Comparison of ENCODE assay signal across 14 mouse cellular contexts in the genomic region with DNA sequence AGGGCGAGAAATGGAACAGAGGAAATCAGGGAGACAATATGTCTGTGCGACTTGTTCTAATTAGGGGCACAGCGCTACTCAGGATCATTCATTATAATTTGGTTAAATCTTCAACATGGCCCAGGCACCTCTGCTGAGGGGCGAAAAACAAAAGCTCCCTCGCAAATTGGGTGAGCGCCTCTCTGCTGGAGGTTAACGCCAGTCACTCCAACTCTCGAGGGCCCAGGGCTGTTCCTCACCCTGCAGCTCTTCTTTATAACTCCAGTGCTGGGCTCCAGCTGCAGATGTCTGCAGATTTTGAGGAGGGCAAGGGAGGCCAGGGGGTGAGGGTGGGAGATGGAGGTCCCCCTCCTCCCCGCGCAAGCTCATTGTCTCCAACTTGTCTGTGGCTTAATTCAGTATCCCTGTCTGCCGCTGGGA.
A peak's percentile ranks its signal among the peaks of the same experiment; 100 is the strongest.
DNase-seq lines count a peak whose midpoint lies in the region; ATAC-seq and TF ChIP-seq lines count a peak whose summit lies in the region.
"Had no signal": no experiment of that assay in that cellular context is flagged by ENCODE, and none has a peak within 500 bp of the region (broad histone marks: within the 10 kb centered on the region; RNA-seq: fewer than 3 reads in every experiment).

No protein-coding gene starts in this region.

- ATAC-seq in hindbrain, postnatal 0 days, result no peak
- peak; percentile 41; the same call in 1 of the 2 replicates for ATAC-seq in forebrain, embryonic 13.5 days
- ATAC-seq in limb, embryonic 15.5 days (ENCODE audit: insufficient number of reproducible peaks, low FRiP score, low TSS enrichment, low read depth), result no peak
- no peak for ATAC-seq in megakaryocyte progenitor cell, adult 5-6 weeks (replicated peaks; ENCODE audit: poor library complexity)
- ATAC-seq: intestine, embryonic 16.5 days had no signal

- no peak overlapping the region for H3K9ac ChIP-seq in hindbrain, postnatal 0 days (replicated peaks; ENCODE audit: low read length)
- H3K9ac ChIP-seq in forebrain, embryonic 13.5 days, result peak overlapping the region; percentile 21; the same call in 1 of the 2 replicates
- H3K9ac ChIP-seq in limb, embryonic 15.5 days, result no peak overlapping the region
- H3K9ac ChIP-seq: liver, embryonic 13.5 days had no signal

- no peak overlapping the region for H3K4me2 ChIP-seq in hindbrain, postnatal 0 days (ENCODE audit: low read depth, low read length)
- H3K4me2 ChIP-seq in forebrain, embryonic 13.5 days, result peak overlapping the region; percentile 47
- H3K4me2 ChIP-seq in limb, embryonic 15.5 days, result peak overlapping the region; percentile 19; the same call in 1 of the 2 replicates
- H3K4me2 ChIP-seq: liver, embryonic 13.5 days had no signal

- 29% methylated on average over 11 of the region's 11 CpGs for WGBS in hindbrain, embryonic 10.5 days
- 28% methylated on average over 11 of the region's 11 CpGs for WGBS in hindbrain, postnatal 0 days
- WGBS in forebrain, embryonic 13.5 days, result 4% methylated on average over 11 of the region's 11 CpGs
- WGBS in limb, embryonic 15.5 days, result 25% methylated on average over 11 of the region's 11 CpGs

- H3K4me3 ChIP-seq in hindbrain, embryonic 10.5 days, result no peak overlapping the region
- no peak overlapping the region for H3K4me3 ChIP-seq in hindbrain, postnatal 0 days (ENCODE audit: low read length)
- H3K4me3 ChIP-seq in forebrain, embryonic 13.5 days, result 0 out of 2 replicates have a peak overlapping the region, but pooled peaks have one; percentile 13
- H3K4me3 ChIP-seq in limb, embryonic 15.5 days, result no peak overlapping the region
- H3K4me3 ChIP-seq: erythroblast, embryonic 14.5 days; heart, adult 2 months; liver, embryonic 13.5 days; megakaryocyte, embryonic 14.5 days had no signal

- no peak; the same call in 1 of the 2 replicates for TF ChIP-seq CTCF in hindbrain, postnatal 0 days (IDR thresholded peaks at IDR 0.05; ENCODE audit: low read depth)

- no peaks in the 10 kb centered on the region for H3K9me3 ChIP-seq in hindbrain, embryonic 10.5 days
- H3K9me3 ChIP-seq in hindbrain, postnatal 0 days (ENCODE audit: low read length), result no peaks in the 10 kb centered on the region
- no peaks in the 10 kb centered on the region for H3K9me3 ChIP-seq in forebrain, embryonic 13.5 days (replicated peaks)
- no peaks in the 10 kb centered on the region for H3K9me3 ChIP-seq in limb, embryonic 15.5 days
- H3K9me3 ChIP-seq: liver, embryonic 13.5 days; megakaryocyte, embryonic 14.5 days had no signal

- peak overlapping the region; percentile 54; the same call in 1 of the 2 replicates for H3K27ac ChIP-seq in hindbrain, embryonic 10.5 days
- H3K27ac ChIP-seq in hindbrain, postnatal 0 days, result no peak overlapping the region
- no peak overlapping the region for H3K27ac ChIP-seq in forebrain, embryonic 13.5 days
- 0 out of 2 replicates have a peak overlapping the region, but pooled peaks have one; percentile 13 for H3K27ac ChIP-seq in limb, embryonic 15.5 days
- H3K27ac ChIP-seq: heart, adult 2 months; liver, embryonic 13.5 days had no signal

- DNase-seq in hindbrain, embryonic 10.5 days (ENCODE audit: low spot score), result peak; percentile 27
- no peak for DNase-seq in hindbrain, postnatal 0 days (ENCODE audit: low spot score)
- DNase-seq in embryo, embryonic 10 days (ENCODE audit: low spot score), result peak; percentile 15
- DNase-seq in urinary bladder, adult 18-20 months (ENCODE audit: low spot score in 2 of 2), result no peak
- DNase-seq in liver, result no peak
- DNase-seq: adrenal gland, adult 2 months; heart, adult 2 months; liver, embryonic 13.5 days had no signal

- H3K36me3 ChIP-seq in hindbrain, embryonic 10.5 days, result no peaks in the 10 kb centered on the region
- no peaks in the 10 kb centered on the region for H3K36me3 ChIP-seq in hindbrain, postnatal 0 days (ENCODE audit: insufficient read depth, low read length)
- no peaks in the 10 kb centered on the region for H3K36me3 ChIP-seq in forebrain, embryonic 13.5 days (ENCODE audit: poor library complexity, severe bottlenecking)
- H3K36me3 ChIP-seq in limb, embryonic 15.5 days, result no peaks in the 10 kb centered on the region
- H3K36me3 ChIP-seq: liver, embryonic 13.5 days had no signal

- peaks cover 13% of the 10 kb centered on the region for H3K4me1 ChIP-seq in hindbrain, embryonic 10.5 days (replicated peaks)
- no peaks in the 10 kb centered on the region for H3K4me1 ChIP-seq in hindbrain, postnatal 0 days (ENCODE audit: insufficient read depth, low read length)
- peaks cover 10% of the 10 kb centered on the region for H3K4me1 ChIP-seq in forebrain, embryonic 13.5 days
- peaks cover 14% of the 10 kb centered on the region for H3K4me1 ChIP-seq in limb, embryonic 15.5 days
- H3K4me1 ChIP-seq: liver, embryonic 13.5 days; megakaryocyte, embryonic 14.5 days had no signal

- H3K27me3 ChIP-seq in hindbrain, embryonic 10.5 days (ENCODE audit: insufficient read depth, poor library complexity, severe bottlenecking), result peaks cover 7% of the 10 kb centered on the region; the same call in 1 of the 2 replicates
- H3K27me3 ChIP-seq in hindbrain, postnatal 0 days (ENCODE audit: insufficient read depth, low read length), result no peaks in the 10 kb centered on the region
- H3K27me3 ChIP-seq in forebrain, embryonic 13.5 days, result no peaks in the 10 kb centered on the region
- H3K27me3 ChIP-seq in limb, embryonic 15.5 days, result no peaks in the 10 kb centered on the region
- H3K27me3 ChIP-seq: liver, embryonic 13.5 days had no signal

Comparison
In these comparisons a context has a peak if more than half of its experiments do, and no peak if none do; other contexts are left out.
1. DNase-seq: peak in hindbrain, embryonic 10.5 days (single experiment) and embryo, embryonic 10 days (single experiment); none in hindbrain, postnatal 0 days (single experiment), urinary bladder, adult 18-20 months (0 of 2) and liver (single experiment).
2. H3K27ac ChIP-seq: peak in hindbrain, embryonic 10.5 days (single experiment) and limb, embryonic 15.5 days (single experiment); none in hindbrain, postnatal 0 days (single experiment) and forebrain, embryonic 13.5 days (single experiment).